Mouse (Mus musculus): Measurements from ENCODE around the gene Gm16442.
"Not testable (repeated sequence)": the region's sequence is repeated elsewhere in the genome, so short reads cannot be mapped to it uniquely, and the experiment has no call there.

The Gm16442 gene

GRCm38 (mm10) chr7:20122479-20122878 is at the start of gene Gm16442:
Gene Gm16442, minus strand, starts transcription at chr7:20122579.
- DNase-seq = not testable (repeated sequence)

DNA sequence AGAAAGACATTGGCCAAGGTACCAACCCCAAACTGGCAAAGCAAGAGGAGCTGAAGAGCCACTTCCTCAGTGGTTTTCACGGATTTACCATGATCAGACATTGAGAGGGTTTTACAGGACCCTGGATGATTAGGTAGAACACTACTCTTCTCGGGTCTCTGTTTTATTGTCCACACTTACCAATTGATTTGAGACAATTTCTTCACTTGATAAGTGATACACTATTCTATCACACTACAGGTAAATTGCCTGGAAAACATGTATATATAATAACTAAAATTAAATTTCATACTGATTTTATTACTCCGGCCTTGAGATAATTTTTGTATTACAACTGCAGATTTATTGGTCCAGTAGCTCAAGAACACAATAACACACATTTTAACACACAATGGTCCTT is 45.9 kb upstream of the Gm16442 start, which contains the start of gene Vmn1r94:
Vmn1r94 (minus strand) TSS at position 101 of the 400 bp plus-strand sequence.
- not testable (repeated sequence) for DNase-seq

DNA sequence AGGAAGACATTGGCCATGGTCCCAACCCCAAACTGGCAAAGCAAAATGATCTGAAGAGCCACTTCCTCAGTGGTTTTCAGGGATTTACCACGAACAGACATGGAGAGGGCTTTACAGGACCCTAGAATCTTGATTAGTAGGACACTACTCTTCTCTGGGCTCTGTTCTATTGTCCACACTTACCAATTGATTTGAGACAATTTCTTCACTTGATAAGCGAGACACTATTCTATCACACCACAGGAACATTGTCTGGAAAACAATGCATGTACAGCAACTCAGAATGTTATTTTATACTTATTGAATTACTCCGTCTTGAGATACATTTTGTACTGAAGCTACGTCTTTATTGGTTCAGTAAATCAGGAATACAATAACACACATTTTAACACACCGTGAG is 16.6 kb upstream of the Gm16442 start, which contains the start of gene Vmn1r93:
Vmn1r93 (minus strand) TSS at position 101 of the 400 bp plus-strand sequence.
- DNase-seq = not testable (repeated sequence)

DNA sequence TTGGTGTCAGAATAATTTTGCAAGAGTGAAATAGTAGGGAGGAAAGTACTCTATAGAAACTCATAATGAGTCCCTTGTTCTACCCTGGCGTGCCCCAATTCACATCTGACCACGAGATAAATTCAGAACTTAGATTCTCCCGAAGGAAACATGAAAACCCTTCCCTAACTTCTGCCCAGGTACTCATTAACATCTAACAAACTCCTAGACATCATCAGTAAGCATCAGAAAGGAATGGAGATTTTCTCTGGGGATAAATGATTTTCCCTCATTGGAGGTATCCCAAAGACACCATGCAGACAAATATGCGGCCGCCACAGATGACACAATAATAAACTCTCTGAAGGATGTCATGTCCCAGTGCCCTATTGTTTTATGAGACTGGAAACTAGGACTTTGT is 23.0 kb downstream of the Gm16442 start, which contains the start of gene Vmn1r91:
Vmn1r91 (plus strand) TSS at position 301 of the 400 bp plus-strand sequence.
- not testable (repeated sequence) for DNase-seq

- not testable (repeated sequence) for DNase-seq
Observed at GRCm38 (mm10) chr7:20078118-20078517, 44.3 kb downstream of the Gm16442 start.
